Mouse (Mus musculus) cerebellum, adult 9-10 months (tissue): Measurements from ENCODE around the gene Odf4.
A peak's percentile ranks its signal among the peaks of the same experiment; 100 is the strongest.
"Not testable (repeated sequence)": the region's sequence is repeated elsewhere in the genome, so short reads cannot be mapped to it uniquely, and the experiment has no call there.

Source experiments
- DNase-seq: peaks from one replicate; pipeline ENCODE4 v3.0.0; 2022

Odf4 gene

DNA sequence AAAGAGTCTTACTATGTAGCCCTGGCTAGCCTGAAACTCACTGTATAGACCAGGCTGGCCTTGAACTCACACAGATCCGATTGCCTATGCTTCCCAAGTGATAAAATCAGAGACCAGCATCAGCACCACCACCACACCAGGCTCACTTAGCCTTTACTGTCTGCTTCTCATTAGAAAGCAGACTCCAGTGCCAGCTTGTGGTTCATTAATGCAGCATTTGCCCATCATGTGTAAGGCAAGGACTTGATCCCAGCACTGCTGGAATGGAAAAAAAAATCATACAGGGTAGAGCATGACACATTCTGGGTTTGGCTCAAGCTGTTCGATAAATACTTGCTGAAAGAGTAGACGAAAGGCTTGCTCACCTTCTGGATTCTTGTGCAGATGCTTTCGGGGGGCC, 19.1 kb upstream of the Odf4 start:
- no peak for DNase-seq

- DNase-seq = no peak
Measured at GRCm38 (mm10) chr11:68945245-68945644, 18.4 kb upstream of the Odf4 start.

DNA sequence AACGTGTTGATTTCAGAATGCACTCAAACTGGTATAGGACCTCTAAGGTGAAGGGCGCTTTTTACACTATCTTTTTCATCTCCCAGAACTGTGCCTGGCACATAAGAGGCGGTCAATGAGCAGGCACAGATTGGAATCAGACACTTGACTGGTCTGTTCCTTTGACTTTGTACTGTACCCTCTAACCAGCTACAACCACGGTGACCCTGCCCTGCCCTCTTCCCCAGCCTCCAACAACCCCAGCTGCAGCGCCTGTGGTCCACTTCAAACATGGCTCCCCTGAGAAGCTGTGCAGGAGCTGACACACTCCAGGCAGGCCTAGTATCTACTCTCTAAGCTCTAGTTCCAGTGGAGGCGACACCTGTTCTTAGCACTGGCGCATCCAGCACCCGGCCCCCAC, 15.8 kb upstream of the Odf4 start:
- no peak for DNase-seq

DNA sequence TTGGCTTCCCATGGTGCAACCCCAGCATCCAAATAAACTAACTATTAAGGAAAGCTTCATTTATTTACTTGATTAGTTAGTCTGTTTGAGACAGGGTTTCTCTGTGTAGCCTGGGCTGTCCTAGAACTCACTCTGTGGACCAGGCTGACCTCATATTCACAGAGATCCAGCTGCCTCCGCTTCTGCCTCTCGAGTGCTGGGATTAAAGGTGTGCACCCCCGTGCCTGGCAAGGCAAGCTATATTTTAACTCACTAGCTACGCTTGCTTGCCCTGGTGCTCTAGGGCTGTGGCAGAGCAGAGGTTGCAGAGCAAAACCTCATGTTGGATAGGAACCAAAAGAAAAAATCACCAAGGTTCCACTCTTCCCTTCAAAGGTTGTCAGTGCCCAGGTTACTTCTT, 13.6 kb upstream of the Odf4 start:
- DNase-seq = no peak

DNA sequence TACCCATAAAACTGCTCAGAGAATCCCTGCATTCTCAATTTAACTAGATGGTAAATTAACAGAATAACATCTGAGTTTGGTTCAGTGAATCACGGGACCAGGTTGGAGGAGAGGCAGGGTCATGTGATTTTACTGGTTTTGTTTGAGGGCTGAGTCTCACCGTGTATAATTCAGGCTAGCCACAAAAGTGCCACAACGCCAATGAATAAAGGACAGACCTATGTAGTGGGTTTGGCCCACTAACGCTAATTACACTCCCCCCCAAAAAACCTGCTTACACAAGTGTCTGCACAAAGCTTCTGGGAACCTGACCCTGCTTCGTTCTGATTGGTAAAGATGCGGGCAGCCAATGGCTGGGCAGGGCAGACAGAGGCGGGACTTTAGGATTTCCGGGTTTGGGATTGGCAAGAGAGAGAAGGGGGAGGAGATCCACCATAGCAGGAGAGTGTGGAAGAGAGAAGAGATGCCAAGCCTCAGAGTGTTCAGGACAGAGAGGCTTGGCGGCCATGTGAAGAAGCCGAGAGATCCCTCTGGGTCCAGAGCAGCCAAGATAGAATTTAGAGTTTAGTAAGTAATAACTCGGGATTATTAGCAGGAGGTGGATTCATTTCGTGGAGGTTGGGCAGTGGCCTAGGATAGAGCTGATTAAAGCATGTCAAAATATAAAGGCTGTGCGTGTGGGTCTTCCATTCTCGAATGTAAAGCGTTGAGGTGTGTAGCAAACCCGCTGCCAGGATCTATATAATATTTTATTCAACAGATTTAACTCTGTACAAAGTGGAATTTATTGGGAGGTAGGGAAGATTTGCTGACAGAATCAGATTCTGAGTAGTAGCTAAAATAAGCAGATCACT, 12.8 kb upstream of the Odf4 start:
- DNase-seq = peak; percentile 96

GRCm38 (mm10) chr11:68936951-68937350, 10.1 kb upstream of the Odf4 start:
- DNase-seq = not testable (repeated sequence)

DNA sequence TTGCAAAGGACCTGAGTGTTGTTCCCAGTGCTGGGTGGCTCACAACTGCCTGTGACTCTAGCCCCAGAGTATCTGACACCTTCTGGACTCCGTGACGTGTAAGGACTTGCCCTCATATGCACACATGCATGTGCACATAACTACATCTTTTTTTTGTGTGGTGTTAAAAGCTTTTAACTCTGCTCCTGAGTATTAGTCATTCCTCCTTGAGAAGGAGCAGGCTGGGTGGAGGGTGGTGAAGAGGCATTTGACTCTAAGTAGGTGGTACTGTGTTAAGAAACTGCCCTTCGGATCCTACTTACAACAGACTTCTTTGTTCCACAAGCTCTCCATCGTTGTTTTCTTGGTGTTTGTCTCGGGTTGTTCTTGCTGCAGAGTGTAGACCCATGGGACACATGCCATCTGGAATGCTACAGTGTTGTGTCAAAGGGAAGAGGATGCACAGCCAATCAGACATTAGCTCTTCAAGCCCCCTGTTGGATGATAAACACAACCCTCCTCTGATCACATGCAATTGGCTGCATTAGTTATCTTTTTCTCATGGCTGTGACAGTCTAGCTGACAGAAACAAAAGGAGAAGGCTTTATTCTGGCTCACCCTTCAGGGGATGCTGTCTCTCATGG, 7.1 kb upstream of the Odf4 start:
- DNase-seq = no peak

DNA sequence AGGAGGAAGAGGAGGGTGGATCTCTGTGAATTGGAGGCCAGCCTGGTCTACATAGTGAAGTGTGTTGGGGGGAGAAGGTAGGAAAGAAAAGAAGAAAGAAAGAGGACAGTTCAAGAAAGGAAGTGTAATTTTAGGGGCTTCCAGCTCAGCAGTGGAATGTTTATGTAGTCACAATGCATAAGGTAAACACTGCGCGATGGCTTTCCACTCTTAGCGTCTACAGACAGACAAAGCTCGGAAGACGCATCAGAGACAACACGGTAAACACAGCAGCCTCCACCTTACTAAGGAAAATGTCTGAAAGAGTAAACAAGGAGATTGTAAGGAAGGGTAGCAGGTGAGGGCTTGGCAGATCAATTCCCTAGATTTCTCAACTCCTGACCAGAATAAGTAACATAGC, 3.1 kb upstream of the Odf4 start:
- no peak for DNase-seq

DNA sequence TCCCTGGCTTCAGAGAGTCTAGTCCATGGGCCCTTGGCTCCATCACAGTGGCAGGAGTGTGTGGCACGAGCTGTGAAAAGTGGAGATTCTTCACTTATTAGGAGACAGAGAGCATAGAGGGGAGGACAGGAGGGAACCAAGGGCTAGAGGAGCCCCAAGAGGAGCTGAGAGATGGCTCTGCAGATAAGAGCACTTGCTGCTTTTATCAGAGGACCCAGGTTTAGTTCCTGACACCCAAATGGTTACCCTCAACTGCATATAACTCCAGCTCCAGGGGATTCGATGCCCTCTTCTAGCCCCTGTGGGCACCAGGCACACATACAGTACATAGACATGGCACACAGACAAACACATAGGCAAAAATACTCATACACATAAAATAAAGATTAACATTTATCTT, 2.1 kb downstream of the Odf4 start:
- no peak for DNase-seq

DNA sequence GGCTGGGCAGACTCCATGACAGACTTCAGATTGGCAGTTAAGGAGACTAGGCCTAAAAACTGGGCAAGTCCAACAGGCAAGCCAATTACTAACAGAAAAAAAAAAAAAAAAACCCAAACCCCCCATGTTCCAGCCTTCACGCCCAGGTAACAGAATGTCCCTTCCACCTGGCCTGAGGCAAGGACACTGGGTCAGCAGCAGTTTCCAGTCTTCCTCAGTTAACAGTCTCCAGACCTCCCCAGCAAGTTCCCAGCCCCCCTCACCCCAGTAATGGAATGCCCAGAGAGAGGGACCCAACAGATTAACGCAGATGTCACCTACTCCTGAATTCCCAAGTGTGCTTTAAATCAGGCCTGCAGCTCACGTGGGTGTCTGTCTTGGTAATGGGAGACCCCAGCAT, 3.7 kb downstream of the Odf4 start:
- DNase-seq = no peak

- no peak for DNase-seq
Measured at GRCm38 (mm10) chr11:68914566-68914965, 12.3 kb downstream of the Odf4 start.

GRCm38 (mm10) chr11:68911531-68912177, 15.2 kb downstream of the Odf4 start:
- DNase-seq = no peak

- DNase-seq = no peak
Measured at GRCm38 (mm10) chr11:68908846-68909503, 17.9 kb downstream of the Odf4 start.

- DNase-seq = no peak
Measured at GRCm38 (mm10) chr11:68907251-68907650, 19.6 kb downstream of the Odf4 start.

GRCm38 (mm10) chr11:68906461-68906790, 20.5 kb downstream of the Odf4 start:
- DNase-seq = peak; percentile 16

DNA sequence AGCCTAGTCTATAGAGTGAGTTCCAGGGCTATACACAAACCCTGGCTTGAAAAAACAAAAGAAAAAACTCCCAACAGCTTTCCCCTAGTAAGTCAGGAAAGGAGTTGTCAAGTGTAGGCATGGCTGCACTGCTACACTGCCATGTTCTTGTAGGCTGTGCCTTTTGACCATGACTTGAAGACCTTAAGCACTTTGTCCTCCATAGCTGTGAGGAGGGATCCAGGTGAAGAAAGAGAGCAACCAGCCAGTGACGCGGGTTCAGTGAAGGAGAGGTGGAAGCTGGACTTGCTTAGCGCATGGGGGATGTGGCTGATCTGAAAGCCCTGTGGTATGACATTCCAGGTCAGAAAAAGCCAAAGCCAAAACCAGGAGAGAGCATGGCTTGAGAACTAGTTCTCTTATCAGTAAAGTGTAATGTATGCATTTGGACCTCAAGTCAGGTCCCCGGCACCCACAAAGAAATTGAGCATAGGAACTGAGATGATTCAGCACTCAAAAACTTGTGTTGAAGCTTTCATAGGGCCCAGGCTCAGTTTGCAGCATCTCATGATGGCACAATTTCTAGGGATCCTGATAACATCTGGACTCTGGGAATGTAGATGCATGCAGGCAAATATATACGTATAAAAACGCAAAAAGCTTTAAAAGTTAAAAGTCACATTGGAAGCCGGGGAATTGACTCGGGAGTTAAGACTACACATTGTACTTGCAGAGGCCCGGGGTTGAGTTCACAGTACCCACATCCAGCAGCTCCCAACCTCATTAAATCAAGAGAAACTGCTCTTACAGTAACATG, 21.0 kb downstream of the Odf4 start:
- DNase-seq = no peak

GRCm38 (mm10) chr11:68905138-68905531, 21.7 kb downstream of the Odf4 start:
- DNase-seq = peak; percentile 16

DNA sequence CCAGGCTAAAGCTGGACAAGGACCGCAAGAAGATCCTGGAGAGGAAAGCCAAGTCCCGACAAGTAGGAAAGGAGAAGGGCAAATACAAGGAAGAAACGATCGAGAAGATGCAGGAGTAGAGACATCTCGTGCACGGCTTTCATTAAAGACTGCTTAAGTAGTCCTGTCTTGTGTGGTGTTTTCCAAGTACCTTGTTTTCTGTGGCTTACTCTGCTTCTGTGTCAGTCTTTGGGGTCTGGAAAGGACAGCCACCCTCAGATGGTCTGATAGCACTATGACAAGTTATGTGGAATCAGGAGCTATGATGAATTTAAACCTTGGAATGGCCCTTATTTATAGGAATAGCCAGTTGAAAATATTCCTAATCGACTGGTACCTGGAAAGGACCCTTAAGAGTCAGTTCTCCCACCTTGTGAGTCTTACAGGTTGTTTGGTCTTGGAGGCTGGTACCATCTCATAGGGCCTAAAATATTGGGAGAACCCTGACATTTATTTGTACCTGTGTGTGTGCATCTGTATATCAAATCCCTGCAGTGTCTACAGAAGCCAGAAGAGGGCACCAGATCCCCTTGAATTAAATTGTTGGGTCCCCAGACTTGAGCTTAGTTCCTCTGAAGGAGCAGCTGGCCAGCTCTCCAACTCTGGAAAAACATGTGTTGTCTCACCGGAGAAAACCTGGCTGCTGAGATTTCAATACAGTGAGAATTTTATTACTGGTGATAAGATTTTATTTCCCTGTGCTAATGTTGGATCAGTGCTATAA, 22.3 kb downstream of the Odf4 start:
- peak; percentile 87 for DNase-seq

DNA sequence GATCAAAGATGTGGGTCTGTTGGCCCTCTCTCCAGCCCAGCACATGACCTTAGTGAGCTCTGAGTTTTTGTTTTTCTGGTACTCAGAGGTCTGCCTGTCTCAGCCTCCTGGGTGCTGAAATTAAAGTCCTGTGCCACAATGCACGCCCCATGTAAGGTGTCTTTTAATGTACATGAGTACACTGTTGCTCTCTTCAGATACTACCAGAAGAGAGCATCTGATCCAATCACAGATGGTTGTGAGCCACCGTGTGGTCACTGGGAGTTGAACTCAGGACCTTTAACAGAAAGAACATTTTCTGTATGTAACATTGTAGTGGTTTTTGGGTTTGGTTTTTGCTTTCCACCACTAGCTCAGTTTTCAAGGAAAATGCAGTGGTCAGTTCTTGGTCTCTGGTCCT, 23.1 kb downstream of the Odf4 start:
- no peak for DNase-seq

DNA sequence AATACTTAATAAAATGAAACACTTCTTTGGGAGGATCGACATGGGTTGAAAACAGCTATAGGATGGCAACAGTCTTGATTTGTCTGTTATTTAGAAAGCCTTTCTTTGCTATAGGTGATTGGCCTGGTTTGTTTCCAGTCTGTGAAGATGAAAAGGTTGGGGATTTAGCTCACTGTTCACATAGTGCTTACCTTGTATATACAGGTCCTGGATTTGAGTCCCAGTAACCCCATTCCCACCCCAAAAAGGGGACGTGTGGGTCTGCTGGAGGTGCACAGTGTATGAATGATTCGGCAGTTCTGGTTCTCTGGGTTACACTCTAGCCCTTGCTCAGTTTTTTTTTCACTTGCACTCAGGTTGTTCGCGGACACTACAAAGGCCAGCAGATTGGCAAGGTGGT, 24.1 kb downstream of the Odf4 start:
- DNase-seq = no peak

DNA sequence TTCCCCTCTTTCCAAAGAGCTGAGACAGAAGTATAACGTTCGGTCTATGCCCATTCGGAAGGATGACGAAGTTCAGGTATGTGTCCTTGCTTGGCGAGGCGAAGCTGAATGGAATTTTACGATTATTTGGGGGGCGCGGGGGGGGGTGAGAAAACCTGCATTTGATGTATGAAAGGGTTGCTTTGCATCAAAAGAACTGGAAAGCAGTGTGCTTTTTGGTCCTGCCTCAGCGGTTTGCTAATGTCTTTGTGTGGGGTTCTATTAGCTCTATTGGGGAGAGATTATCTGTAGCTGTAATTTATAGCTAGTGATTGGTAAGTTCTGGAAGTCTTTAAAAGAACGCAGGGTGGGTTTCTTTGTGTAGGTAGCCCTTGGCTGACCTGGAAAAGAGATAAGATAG, 24.5 kb downstream of the Odf4 start:
- DNase-seq = no peak

GRCm38 (mm10) chr11:68902047-68902364, 24.9 kb downstream of the Odf4 start:
- no peak for DNase-seq
